Mouse (Mus musculus) forebrain, embryonic 11.5 days (tissue): ENCODE data around the gene Rcn1. TPM values are rescaled to one million over a fixed set of nuclear protein-coding genes. Genes with fewer than 3 reads are reported as not detected.

Source experiments
- ATAC-seq: fragments of 200-750 bp; cut with Nextera tagmentation; replicated peaks from 2 replicates; pipeline ENCODE4 v1.8.0; 2017; ENCODE audit warnings: moderate TSS enrichment; ENCODE audit not compliant: low FRiP score
- DNase-seq: peaks from one replicate; pipeline ENCODE4 v3.0.0-alpha.2; 2017; ENCODE audit warnings: low spot score
- H3K27ac ChIP-seq: fragments of 300-500 bp; sonication (generic); 2 replicates; pipeline ENCODE4 v1.5.1; 2014; ENCODE audit warnings: low read depth, low read length
- H3K27me3 ChIP-seq: fragments of 300-500 bp; sonication (generic); 2 replicates; pipeline ENCODE4 v1.6.1; 2014; ENCODE audit warnings: mild to moderate bottlenecking, low read length, mixed read lengths; ENCODE audit not compliant: control insufficient read depth, insufficient read depth
- H3K36me3 ChIP-seq: fragments of 300-500 bp; sonication (generic); 2 replicates; pipeline ENCODE4 v1.6.1; 2014; ENCODE audit warnings: mild to moderate bottlenecking, low read length, moderate library complexity, mixed read lengths; ENCODE audit not compliant: control insufficient read depth, insufficient read depth
- H3K4me1 ChIP-seq: fragments of 300-500 bp; sonication (generic); replicated peaks from 2 replicates; pipeline ENCODE4 v1.6.1; 2014; ENCODE audit warnings: low read length, mixed read lengths; ENCODE audit not compliant: control insufficient read depth, insufficient read depth
- H3K4me2 ChIP-seq: fragments of 300-500 bp; sonication (generic); 2 replicates; pipeline ENCODE4 v1.6.1; 2014; ENCODE audit warnings: low read depth, mild to moderate bottlenecking, low read length, moderate library complexity, mixed read lengths; ENCODE audit not compliant: severe bottlenecking
- H3K4me3 ChIP-seq: fragments of 300-500 bp; sonication (generic); 2 replicates; pipeline ENCODE4 v1.5.1; 2014; ENCODE audit warnings: low read depth, low read length
- H3K9ac ChIP-seq: fragments of 300-500 bp; sonication (generic); 2 replicates; pipeline ENCODE4 v1.6.1; 2014; ENCODE audit warnings: low read length
- H3K9me3 ChIP-seq: fragments of 300-500 bp; sonication (generic); 2 replicates; pipeline ENCODE4 v1.6.1; 2016; ENCODE audit warnings: low read length, mixed read lengths; ENCODE audit not compliant: control insufficient read depth
- WGBS: fragments of 180-500 bp; shearing (Covaris S2); extraction: QIAGEN DNeasy Blood & Tissue Kit; methylation state at CpG from one replicate; pipeline ENCODE4 v1.1.7; 2014; 5-methylcytosine and 5-hydroxymethylcytosine counted together
- polyA plus RNA-seq: library from polyadenylated mRNA; unstranded; fragments of >200 nt; fragmentation: Nextera tagmentation; extraction: Ambion mirVana; gene quantifications from 2 replicates; pipeline ENCODE4 v1.2.1, GENCODE M21; 2014

The Rcn1 gene
- polyA plus RNA-seq, 1 experiment from 2014 or later, result 116 TPM

DNA sequence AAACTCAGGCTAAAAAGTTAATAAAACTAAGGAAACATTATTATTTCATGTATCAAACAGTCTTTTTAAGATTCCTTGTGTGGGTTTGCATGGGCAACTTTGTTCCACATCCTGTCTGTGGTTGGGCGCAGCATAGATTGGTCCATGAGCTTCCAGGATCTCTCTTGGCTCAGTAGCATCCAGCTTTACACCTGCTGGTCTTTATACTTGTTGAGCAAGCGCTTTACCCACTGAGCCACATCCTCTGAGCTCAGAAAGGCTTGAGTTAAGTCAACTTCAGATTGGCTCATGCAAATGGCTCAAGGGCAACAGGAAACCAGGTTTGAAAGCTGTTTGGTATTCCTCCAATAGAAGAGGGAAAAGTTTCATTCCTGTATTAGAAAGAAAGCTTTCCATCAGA lies 3.1 kb upstream of the Rcn1 start:
- H3K9ac ChIP-seq, result no peak overlapping the region
- no peak overlapping the region for H3K27ac ChIP-seq
- H3K4me2 ChIP-seq, result no peak overlapping the region
- no peaks in the 10 kb centered on the region for H3K36me3 ChIP-seq
- H3K9me3 ChIP-seq, result no peaks in the 10 kb centered on the region
- ATAC-seq (no peak), DNase-seq (no peak)
- H3K4me1 ChIP-seq, result peaks cover 7% of the 10 kb centered on the region; the same call in 1 of the 2 replicates
- no peak overlapping the region for H3K4me3 ChIP-seq
- WGBS, result 86% methylated on average over 2 of the region's 2 CpGs
- H3K27me3 ChIP-seq, result no peaks in the 10 kb centered on the region

GRCm38 (mm10) chr2:105400558-105400957 lies 1.4 kb upstream of the Rcn1 start:
- no peaks in the 10 kb centered on the region for H3K36me3 ChIP-seq
- 90% methylated on average over 4 of the region's 4 CpGs for WGBS
- no peak for DNase-seq
- no peak overlapping the region for H3K9ac ChIP-seq
- no peaks in the 10 kb centered on the region for H3K27me3 ChIP-seq
- ATAC-seq, result no peak
- H3K4me1 ChIP-seq, result peaks cover 7% of the 10 kb centered on the region; the same call in 1 of the 2 replicates
- H3K9me3 ChIP-seq, result no peaks in the 10 kb centered on the region
- no peak overlapping the region for H3K4me2 ChIP-seq
- no peak overlapping the region for H3K27ac ChIP-seq
- no peak overlapping the region for H3K4me3 ChIP-seq

- Histone ChIP-seq H3K4me2 (peak overlapping the region; percentile 89), H3K4me1 (peaks cover 7% of the 10 kb centered on the region; the same call in 1 of the 2 replicates), H3K27ac (peak overlapping the region; percentile 79), H3K9me3 (no peaks in the 10 kb centered on the region), H3K36me3 (no peaks in the 10 kb centered on the region), H3K27me3 (no peaks in the 10 kb centered on the region), H3K9ac (peak overlapping the region; percentile 90), H3K4me3 (peak overlapping the region; percentile 67)
- DNase-seq (peak; percentile 80), ATAC-seq (peak; percentile 53)
- WGBS, result under 1% methylated on average over 31 of the region's 31 CpGs
Observed at GRCm38 (mm10) chr2:105398636-105399084, 459 bp downstream of the Rcn1 start.

GRCm38 (mm10) chr2:105397446-105398211 lies 1.5 kb downstream of the Rcn1 start:
- Histone ChIP-seq H3K27ac (no peak overlapping the region), H3K4me3 (peak overlapping the region; percentile 67), H3K36me3 (no peaks in the 10 kb centered on the region), H3K9me3 (no peaks in the 10 kb centered on the region), H3K27me3 (no peaks in the 10 kb centered on the region), H3K4me2 (peak overlapping the region; percentile 89), H3K4me1 (peaks cover 7% of the 10 kb centered on the region; the same call in 1 of the 2 replicates), H3K9ac (peak overlapping the region; percentile 90; the same call in 1 of the 2 replicates)
- no peak for ATAC-seq
- no peak for DNase-seq
- 14% methylated on average over 5 of the region's 5 CpGs for WGBS

DNA sequence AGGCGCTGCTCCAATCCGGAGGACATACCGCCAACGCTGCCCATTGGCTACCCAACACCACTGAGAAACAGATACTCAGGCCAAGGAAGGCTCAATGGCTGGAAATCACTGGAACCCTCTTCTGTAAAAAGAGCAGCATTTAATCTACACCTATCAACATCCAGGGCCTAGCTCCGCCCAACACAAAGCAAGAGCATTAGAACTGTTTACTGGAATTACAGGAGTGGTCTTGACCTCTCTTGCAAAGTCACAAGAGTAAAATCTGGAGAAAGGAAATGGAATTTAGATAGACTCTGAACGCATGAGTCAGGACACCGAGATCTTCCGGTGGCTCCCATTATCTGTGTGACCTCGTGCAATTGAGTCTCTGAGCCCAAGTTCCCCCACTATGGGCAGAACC lies 3.1 kb downstream of the Rcn1 start:
- no peak overlapping the region for H3K4me2 ChIP-seq
- H3K27me3 ChIP-seq, result no peaks in the 10 kb centered on the region
- H3K36me3 ChIP-seq, result peaks cover 2% of the 10 kb centered on the region; the same call in 1 of the 2 replicates
- peaks cover 7% of the 10 kb centered on the region; the same call in 1 of the 2 replicates for H3K4me1 ChIP-seq
- DNase-seq (no peak), ATAC-seq (no peak)
- no peaks in the 10 kb centered on the region for H3K9me3 ChIP-seq
- H3K9ac ChIP-seq, result no peak overlapping the region
- WGBS, result 93% methylated on average over 9 of the region's 9 CpGs
- H3K27ac ChIP-seq, result no peak overlapping the region
- no peak overlapping the region for H3K4me3 ChIP-seq

DNA sequence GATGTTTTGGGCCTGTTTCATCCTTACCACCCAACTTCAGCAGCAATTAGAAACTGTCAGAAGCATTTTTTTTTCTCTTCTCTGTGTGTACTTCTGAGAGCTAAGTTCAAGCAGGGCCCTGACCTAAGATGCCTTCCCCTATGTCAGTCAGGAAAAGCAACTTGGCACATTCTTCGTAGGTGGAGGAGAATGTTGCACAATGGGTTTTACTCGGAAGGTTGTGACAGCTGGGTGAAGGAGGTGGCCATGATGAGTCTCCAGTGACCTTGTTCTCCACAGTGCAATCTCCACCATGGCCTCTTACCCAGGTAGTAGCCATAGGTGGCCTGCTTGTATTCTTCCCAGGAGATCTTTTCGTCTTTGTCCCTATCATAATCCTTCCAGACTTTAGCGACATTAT lies 4.7 kb downstream of the Rcn1 start:
- Histone ChIP-seq H3K27me3 (no peaks in the 10 kb centered on the region), H3K27ac (no peak overlapping the region), H3K4me1 (peaks cover 7% of the 10 kb centered on the region; the same call in 1 of the 2 replicates), H3K4me3 (no peak overlapping the region), H3K9me3 (no peaks in the 10 kb centered on the region), H3K36me3 (peaks cover 2% of the 10 kb centered on the region; the same call in 1 of the 2 replicates), H3K4me2 (no peak overlapping the region), H3K9ac (no peak overlapping the region)
- ATAC-seq, result no peak
- 90% methylated on average over 4 of the region's 4 CpGs for whole genome bisulfite sequencing
- DNase-seq, result no peak

- ATAC-seq, result no peak
- peaks cover 2% of the 10 kb centered on the region; the same call in 1 of the 2 replicates for H3K36me3 ChIP-seq
- 88% methylated on average over 2 of the region's 2 CpGs for WGBS
Observed at GRCm38 (mm10) chr2:105392514-105392913, 6.6 kb downstream of the Rcn1 start.

DNA sequence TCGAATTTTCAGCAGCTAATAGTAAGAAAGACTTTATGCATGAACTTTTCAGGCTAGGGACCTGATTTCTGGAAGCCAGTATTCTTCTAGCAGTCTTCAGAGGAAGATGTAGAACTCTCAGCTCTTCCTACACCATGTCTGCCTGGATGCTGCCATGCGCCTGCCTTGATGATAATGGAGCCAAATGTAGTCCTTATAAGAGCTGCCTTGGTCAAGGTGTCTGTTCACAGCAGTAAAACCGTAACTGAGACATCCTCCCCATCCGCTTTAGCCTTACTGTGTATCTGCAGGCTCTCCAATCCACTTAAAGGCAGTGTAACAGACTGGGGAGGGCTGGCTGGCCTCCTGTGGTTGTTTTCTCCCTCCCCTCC lies 7.7 kb downstream of the Rcn1 start:
- ATAC-seq (no peak), DNase-seq (no peak)
- no peaks in the 10 kb centered on the region for H3K9me3 ChIP-seq
- H3K9ac ChIP-seq, result no peak overlapping the region
- 90% methylated on average over 4 of the region's 4 CpGs for WGBS
- H3K4me3 ChIP-seq, result no peak overlapping the region
- no peak overlapping the region for H3K27ac ChIP-seq
- H3K4me1 ChIP-seq, result no peaks in the 10 kb centered on the region
- peaks cover 2% of the 10 kb centered on the region; the same call in 1 of the 2 replicates for H3K36me3 ChIP-seq
- no peak overlapping the region for H3K4me2 ChIP-seq
- no peaks in the 10 kb centered on the region for H3K27me3 ChIP-seq

More at GRCm38 (mm10) chr2:105392514-105392913, 6.6 kb downstream of the Rcn1 start:
- H3K27ac ChIP-seq, result no peak overlapping the region
- H3K9me3 ChIP-seq, result no peaks in the 10 kb centered on the region
- H3K4me2 ChIP-seq, result no peak overlapping the region
- 0 out of 2 replicates have a peak, but pooled peaks cover 3% of the 10 kb centered on the region for H3K4me1 ChIP-seq
- no peaks in the 10 kb centered on the region for H3K27me3 ChIP-seq
- DNase-seq, result no peak
- no peak overlapping the region for H3K9ac ChIP-seq
- H3K4me3 ChIP-seq, result no peak overlapping the region
